Mouse (Mus musculus): ENCODE data around the gene H2-Ke6. TPM values are rescaled to one million over a fixed set of nuclear protein-coding genes. Genes with fewer than 3 reads are reported as not detected.
A peak's percentile ranks its signal among the peaks of the same experiment; 100 is the strongest.

Gene H2-Ke6
- total and polyA plus RNA-seq, 3 experiments: 44.7 to 77.5 (median 58.6) TPM

- H3K4me3 ChIP-seq (ENCODE audit: low read depth, low read length): no peak overlapping the region
- H3K9me3 ChIP-seq (replicated peaks): no peaks in the 10 kb centered on the region
- ATAC-seq (ENCODE audit: extremely low read depth, insufficient number of reproducible peaks, low FRiP score, poor library complexity, severe bottlenecking): no peak
- H3K36me3 ChIP-seq (replicated peaks): peaks cover 59% of the 10 kb centered on the region
- TF ChIP-seq GATA1 (IDR thresholded peaks at IDR 0.05; ENCODE audit: borderline replicate concordance, low read length) (no peak), GATA2 (IDR thresholded peaks at IDR 0.05; ENCODE audit: borderline replicate concordance, low read depth, low read length) (no peak)
- DNase-seq (ENCODE audit: low spot score): no peak
- H3K4me1 ChIP-seq (ENCODE audit: insufficient read depth, low read depth, low read length): peaks cover 59% of the 10 kb centered on the region
- H3K27me3 ChIP-seq (ENCODE audit: insufficient read depth, low read length): peaks cover 18% of the 10 kb centered on the region; the same call in 1 of the 2 replicates
Observed at GRCm38 (mm10) chr17:34036647-34037046, 8.8 kb upstream of the H2-Ke6 start.

GRCm38 (mm10) chr17:34035517-34035916, 7.7 kb upstream of the H2-Ke6 start:
- H3K9me3 ChIP-seq (replicated peaks): no peaks in the 10 kb centered on the region
- DNase-seq (ENCODE audit: low spot score) (no peak), ATAC-seq (ENCODE audit: extremely low read depth, insufficient number of reproducible peaks, low FRiP score, poor library complexity, severe bottlenecking) (no peak)
- H3K4me3 ChIP-seq (ENCODE audit: low read depth, low read length): no peak overlapping the region
- no peak for TF ChIP-seq TAL1 (conservative IDR thresholded peaks at IDR 0.05; ENCODE audit: low read depth, low read length)
- TF ChIP-seq GATA1 (IDR thresholded peaks at IDR 0.05; ENCODE audit: borderline replicate concordance, low read length): no peak
- no peak for TF ChIP-seq CTCF (IDR thresholded peaks at IDR 0.05; ENCODE audit: low read depth, low read length)
- TF ChIP-seq GATA2 (IDR thresholded peaks at IDR 0.05; ENCODE audit: borderline replicate concordance, low read depth, low read length): no peak
- no peak for TF ChIP-seq POLR2AphosphoS5 (IDR thresholded peaks at IDR 0.05; ENCODE audit: insufficient replicate concordance, low read depth, low read length)
- H3K4me1 ChIP-seq (ENCODE audit: insufficient read depth, low read depth, low read length): peaks cover 54% of the 10 kb centered on the region
- peaks cover 8% of the 10 kb centered on the region; the same call in 1 of the 2 replicates for H3K27me3 ChIP-seq (ENCODE audit: insufficient read depth, low read length)
- H3K36me3 ChIP-seq (replicated peaks): peaks cover 64% of the 10 kb centered on the region

DNA sequence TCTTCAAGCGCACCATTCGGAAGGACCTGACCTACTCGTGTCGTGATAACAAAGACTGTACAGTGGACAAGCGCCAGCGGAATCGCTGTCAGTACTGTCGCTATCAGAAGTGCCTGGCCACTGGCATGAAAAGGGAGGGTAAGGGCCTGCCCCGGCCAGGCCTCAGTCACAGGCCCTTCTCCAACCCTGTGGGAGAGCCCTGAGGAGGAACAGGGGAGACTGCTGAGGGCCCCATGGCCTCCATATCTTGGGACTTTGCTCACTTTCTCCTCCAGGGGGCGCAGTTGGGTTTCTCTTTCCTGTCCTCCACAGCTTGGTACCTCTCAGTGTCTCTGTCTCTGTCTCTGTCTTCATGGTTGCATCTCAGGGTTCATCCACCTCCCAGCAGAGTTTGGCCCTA, 6.2 kb upstream of the H2-Ke6 start:
- peak overlapping the region; percentile 15; the same call in 1 of the 2 replicates for H3K4me3 ChIP-seq (ENCODE audit: low read depth, low read length)
- peaks cover 78% of the 10 kb centered on the region for H3K36me3 ChIP-seq (replicated peaks)
- TF ChIP-seq CTCF (IDR thresholded peaks at IDR 0.05; ENCODE audit: low read depth, low read length) (peak; percentile 69), TAL1 (conservative IDR thresholded peaks at IDR 0.05; ENCODE audit: low read depth, low read length) (no peak)
- DNase-seq (ENCODE audit: low spot score) (peak; percentile 58), ATAC-seq (ENCODE audit: extremely low read depth, insufficient number of reproducible peaks, low FRiP score, poor library complexity, severe bottlenecking) (no peak)
- H3K9me3 ChIP-seq (replicated peaks): no peaks in the 10 kb centered on the region
- peaks cover 64% of the 10 kb centered on the region for H3K4me1 ChIP-seq (ENCODE audit: insufficient read depth, low read depth, low read length)
- H3K27me3 ChIP-seq (ENCODE audit: insufficient read depth, low read length): no peaks in the 10 kb centered on the region

GRCm38 (mm10) chr17:34033441-34033840, 5.6 kb upstream of the H2-Ke6 start:
- no peak for DNase-seq (ENCODE audit: low spot score)
- H3K4me1 ChIP-seq (ENCODE audit: insufficient read depth, low read depth, low read length): peaks cover 64% of the 10 kb centered on the region
- H3K27me3 ChIP-seq (ENCODE audit: insufficient read depth, low read length): no peaks in the 10 kb centered on the region
- peak overlapping the region; percentile 91 for H3K4me3 ChIP-seq (ENCODE audit: low read depth, low read length)
- no peak for ATAC-seq (ENCODE audit: extremely low read depth, insufficient number of reproducible peaks, low FRiP score, poor library complexity, severe bottlenecking)
- peaks cover 79% of the 10 kb centered on the region for H3K36me3 ChIP-seq (replicated peaks)
- TF ChIP-seq POLR2AphosphoS5 (IDR thresholded peaks at IDR 0.05; ENCODE audit: insufficient replicate concordance, low read depth, low read length) (no peak), GATA2 (IDR thresholded peaks at IDR 0.05; ENCODE audit: borderline replicate concordance, low read depth, low read length) (no peak), TAL1 (conservative IDR thresholded peaks at IDR 0.05; ENCODE audit: low read depth, low read length) (no peak), CTCF (IDR thresholded peaks at IDR 0.05; ENCODE audit: low read depth, low read length) (no peak)
- no peaks in the 10 kb centered on the region for H3K9me3 ChIP-seq (replicated peaks)

DNA sequence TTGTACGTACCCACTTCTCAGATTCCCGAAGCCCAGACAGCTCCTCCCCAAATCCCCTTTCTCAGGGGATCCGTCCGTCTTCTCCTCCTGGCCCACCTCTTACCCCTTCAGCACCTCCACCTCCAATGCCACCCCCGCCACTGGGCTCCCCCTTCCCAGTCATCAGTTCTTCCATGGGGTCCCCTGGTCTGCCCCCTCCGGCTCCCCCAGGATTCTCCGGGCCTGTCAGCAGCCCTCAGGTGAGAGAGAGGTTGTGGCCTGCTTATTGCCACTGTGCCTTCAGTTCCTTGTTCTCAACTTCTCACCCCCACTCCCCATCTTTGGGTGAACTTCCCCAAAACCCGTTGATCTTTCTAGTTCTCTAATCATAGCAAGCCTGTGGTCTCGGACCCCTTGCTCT, 4.9 kb upstream of the H2-Ke6 start:
- H3K36me3 ChIP-seq (replicated peaks): peaks cover 79% of the 10 kb centered on the region
- H3K4me1 ChIP-seq (ENCODE audit: insufficient read depth, low read depth, low read length): peaks cover 65% of the 10 kb centered on the region
- ATAC-seq (ENCODE audit: extremely low read depth, insufficient number of reproducible peaks, low FRiP score, poor library complexity, severe bottlenecking): no peak
- no peaks in the 10 kb centered on the region for H3K9me3 ChIP-seq (replicated peaks)
- no peaks in the 10 kb centered on the region for H3K27me3 ChIP-seq (ENCODE audit: insufficient read depth, low read length)
- peak overlapping the region; percentile 91 for H3K4me3 ChIP-seq (ENCODE audit: low read depth, low read length)
- TF ChIP-seq GATA1 (IDR thresholded peaks at IDR 0.05; ENCODE audit: borderline replicate concordance, low read length) (no peak), TAL1 (conservative IDR thresholded peaks at IDR 0.05; ENCODE audit: low read depth, low read length) (no peak), POLR2AphosphoS5 (IDR thresholded peaks at IDR 0.05; ENCODE audit: insufficient replicate concordance, low read depth, low read length) (no peak), CTCF (IDR thresholded peaks at IDR 0.05; ENCODE audit: low read depth, low read length) (no peak)
- DNase-seq (ENCODE audit: low spot score): peak; percentile 72

DNA sequence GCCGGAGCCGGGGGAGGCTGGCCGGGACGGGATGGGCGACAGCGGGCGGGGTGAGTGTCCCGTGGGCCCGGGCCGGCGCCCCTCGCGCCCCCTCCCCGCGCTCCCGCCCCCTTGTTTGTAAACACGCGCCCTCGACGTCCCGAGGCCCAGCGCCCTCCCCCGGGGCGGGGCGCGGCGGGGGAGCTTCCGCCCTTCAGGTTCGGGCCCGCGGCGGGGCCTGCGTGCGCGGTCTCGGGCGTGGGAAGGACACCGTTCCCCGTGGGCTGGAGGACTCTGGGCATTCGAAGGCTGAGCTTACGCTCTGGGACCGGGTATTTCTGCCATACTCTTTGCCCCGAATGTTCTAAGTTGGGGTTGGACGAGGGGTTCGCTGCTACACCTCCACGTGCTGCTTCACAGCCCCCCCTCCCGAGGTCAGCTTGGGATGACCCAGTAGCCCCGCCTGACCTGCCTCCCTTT, 4.3 kb upstream of the H2-Ke6 start:
- Histone ChIP-seq H3K9me3 (replicated peaks) (no peaks in the 10 kb centered on the region), H3K4me3 (ENCODE audit: low read depth, low read length) (peak overlapping the region; percentile 91), H3K36me3 (replicated peaks) (peaks cover 73% of the 10 kb centered on the region), H3K4me1 (ENCODE audit: insufficient read depth, low read depth, low read length) (peaks cover 68% of the 10 kb centered on the region), H3K27me3 (ENCODE audit: insufficient read depth, low read length) (no peaks in the 10 kb centered on the region)
- ATAC-seq (ENCODE audit: extremely low read depth, insufficient number of reproducible peaks, low FRiP score, poor library complexity, severe bottlenecking): no peak
- TF ChIP-seq GATA1 (IDR thresholded peaks at IDR 0.05; ENCODE audit: borderline replicate concordance, low read length): no peak
- TF ChIP-seq CTCF (IDR thresholded peaks at IDR 0.05; ENCODE audit: low read depth, low read length): no peak
- TF ChIP-seq GATA2 (IDR thresholded peaks at IDR 0.05; ENCODE audit: borderline replicate concordance, low read depth, low read length): no peak
- TF ChIP-seq POLR2AphosphoS5 (IDR thresholded peaks at IDR 0.05; ENCODE audit: insufficient replicate concordance, low read depth, low read length): no peak
- TF ChIP-seq TAL1 (conservative IDR thresholded peaks at IDR 0.05; ENCODE audit: low read depth, low read length): no peak
- peak; percentile 84 for DNase-seq (ENCODE audit: low spot score)

All from G1E (cell line).